Mouse (Mus musculus) erythroid progenitor cell, adult 5-6 weeks (primary cell): Measurements from ENCODE around the gene Gcdh. TPM values are rescaled to one million over a fixed set of nuclear protein-coding genes. Genes with fewer than 3 reads are reported as not detected.

Source experiments
- ATAC-seq: replicated peaks from 2 replicates; pipeline ENCODE4 v1.8.0; 2016; ENCODE audit warnings: moderate number of reproducible peaks, mild to moderate bottlenecking, moderate TSS enrichment, inconsistent platforms; ENCODE audit not compliant: poor library complexity, low FRiP score, severe bottlenecking
- total RNA-seq, 2 experiments: library from RNA; stranded (forward) in 1 of 2; stranded (reverse) in 1 of 2; fragments of 150-400 nt in 1 of 2; fragments of 186-747, 209-891 nt in 1 of 2; gene quantifications; 2 replicates each; pipeline versions ENCODE4 v1.2.3 to v1.2.4; 2015 to 2017; ENCODE audit warnings: low replicate concordance in 2 of 2

The Gcdh gene
- total RNA-seq, 2 experiments from 2014 or later: 22.8 to 36.9 TPM

GRCm38 (mm10) chr8:84838513-84838912, 55.2 kb downstream of the Gcdh start:
- peak; percentile 81 for ATAC-seq

DNA sequence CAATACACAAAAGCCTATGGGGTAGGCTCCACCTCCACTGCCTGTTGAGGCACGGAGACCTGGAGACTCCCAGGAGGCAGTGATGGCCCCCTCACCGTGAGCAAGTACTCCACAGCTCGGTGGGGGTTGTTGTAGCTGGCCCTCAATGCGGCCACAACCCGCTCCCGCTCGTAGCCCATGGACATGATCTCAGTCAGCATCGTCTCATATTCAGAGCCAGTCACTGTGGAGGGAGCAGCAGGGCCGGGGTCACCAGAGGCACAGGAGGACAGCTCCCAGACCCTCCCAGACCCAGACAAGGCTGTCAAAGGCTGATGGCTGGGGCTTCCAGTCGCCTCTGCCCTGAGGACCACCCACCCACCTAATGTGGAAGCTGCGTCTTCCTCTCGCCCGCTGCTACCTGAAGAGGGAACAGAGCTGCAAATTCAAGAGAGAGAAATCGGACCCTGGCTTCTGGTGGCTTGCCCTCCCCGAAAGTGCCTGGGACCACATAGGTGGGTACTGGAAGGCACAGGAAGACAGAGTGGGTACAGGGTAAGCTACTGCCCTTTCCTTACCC, 55.7 kb downstream of the Gcdh start:
- ATAC-seq: no peak

GRCm38 (mm10) chr8:84837149-84837911, 56.4 kb downstream of the Gcdh start:
- ATAC-seq: no peak

Other genes with a start within 250 kb of the Gcdh start
Only the 30 nearest of the 32 such genes appear.
- gene Trmt1, start 207.6 kb downstream of the Gcdh start, total RNA-seq (2015; ENCODE audit: low replicate concordance): 7.9 and 13.4 TPM in 2 replicates
- gene Trmt1, start 207.6 kb downstream of the Gcdh start, total RNA-seq (2017; ENCODE audit: low replicate concordance): 18.4 and 23.1 TPM in 2 replicates
- 24.3 and 25.6 TPM in 2 replicates for gene Nacc1, start 206.1 kb downstream of the Gcdh start, total RNA-seq (2015; ENCODE audit: low replicate concordance)
- gene Nacc1, start 206.1 kb downstream of the Gcdh start, total RNA-seq (2017; ENCODE audit: low replicate concordance): 11.8 and 16.9 TPM in 2 replicates
- 98.7 and 109 TPM in 2 replicates for gene Lyl1, start 192.5 kb downstream of the Gcdh start, total RNA-seq (2015; ENCODE audit: low replicate concordance)
- gene Lyl1, start 192.5 kb downstream of the Gcdh start, total RNA-seq (2017; ENCODE audit: low replicate concordance): 54.7 and 70.5 TPM in 2 replicates
- 12.2 and 21.6 TPM in 2 replicates for gene G430095P16Rik, start 170.9 kb downstream of the Gcdh start, total RNA-seq (2015; ENCODE audit: low replicate concordance)
- gene G430095P16Rik, start 170.9 kb downstream of the Gcdh start, total RNA-seq (2017; ENCODE audit: low replicate concordance): 1.1 and 13.2 TPM in 2 replicates
- gene Nfix, start 93.6 kb downstream of the Gcdh start, total RNA-seq (2015; ENCODE audit: low replicate concordance): 53.7 and 76.0 TPM in 2 replicates
- gene Nfix, start 93.6 kb downstream of the Gcdh start, total RNA-seq (2017; ENCODE audit: low replicate concordance): 33.6 and 36.8 TPM in 2 replicates
- gene Dand5, start 71.1 kb downstream of the Gcdh start, total RNA-seq (2015; ENCODE audit: low replicate concordance): 2.5 and 3.8 TPM in 2 replicates
- gene Dand5, start 71.1 kb downstream of the Gcdh start, total RNA-seq (2017; ENCODE audit: low replicate concordance): 5.4 and 6.7 TPM in 2 replicates
- 6.7 and 7.6 TPM in 2 replicates for gene Gadd45gip1, start 62.4 kb downstream of the Gcdh start, total RNA-seq (2015; ENCODE audit: low replicate concordance)
- gene Gadd45gip1, start 62.4 kb downstream of the Gcdh start, total RNA-seq (2017; ENCODE audit: low replicate concordance): 11.3 and 16.4 TPM in 2 replicates
- gene Rad23a, start 53.3 kb downstream of the Gcdh start, total RNA-seq (2015; ENCODE audit: low replicate concordance): 273 and 355 TPM in 2 replicates
- gene Rad23a, start 53.3 kb downstream of the Gcdh start, total RNA-seq (2017; ENCODE audit: low replicate concordance): 296 and 306 TPM in 2 replicates
- gene Calr, start 47.0 kb downstream of the Gcdh start, total RNA-seq (2015; ENCODE audit: low replicate concordance): 261 and 337 TPM in 2 replicates
- gene Calr, start 47.0 kb downstream of the Gcdh start, total RNA-seq (2017; ENCODE audit: low replicate concordance): 660 and 677 TPM in 2 replicates
- gene Farsa, start 36.9 kb downstream of the Gcdh start, total RNA-seq (2015; ENCODE audit: low replicate concordance): 11.2 and 19.7 TPM in 2 replicates
- 29.4 and 35.6 TPM in 2 replicates for gene Farsa, start 36.9 kb downstream of the Gcdh start, total RNA-seq (2017; ENCODE audit: low replicate concordance)
- 65.2 and 133 TPM in 2 replicates for gene Syce2, start 21.8 kb downstream of the Gcdh start, total RNA-seq (2015; ENCODE audit: low replicate concordance)
- 9.2 and 29.9 TPM in 2 replicates for gene Syce2, start 21.8 kb downstream of the Gcdh start, total RNA-seq (2017; ENCODE audit: low replicate concordance)
- gene Klf1, start 8.0 kb upstream of the Gcdh start, total RNA-seq (2015; ENCODE audit: low replicate concordance): 262 and 325 TPM in 2 replicates
- gene Klf1, start 8.0 kb upstream of the Gcdh start, total RNA-seq (2017; ENCODE audit: low replicate concordance): 240 and 399 TPM in 2 replicates
- 32.7 and 33.2 TPM in 2 replicates for gene Dnase2a, start 14.6 kb upstream of the Gcdh start, total RNA-seq (2015; ENCODE audit: low replicate concordance)
- 74.6 and 78.4 TPM in 2 replicates for gene Dnase2a, start 14.6 kb upstream of the Gcdh start, total RNA-seq (2017; ENCODE audit: low replicate concordance)
- not detected in 2 replicates for gene Mast1, start 43.4 kb upstream of the Gcdh start, total RNA-seq (2015; ENCODE audit: low replicate concordance)
- not detected in 2 replicates for gene Mast1, start 43.4 kb upstream of the Gcdh start, total RNA-seq (2017; ENCODE audit: low replicate concordance)
- not detected in 2 replicates for gene Rtbdn, start 53.1 kb upstream of the Gcdh start, total RNA-seq (2015; ENCODE audit: low replicate concordance)
- not detected in 2 replicates for gene Rtbdn, start 53.1 kb upstream of the Gcdh start, total RNA-seq (2017; ENCODE audit: low replicate concordance)
- not detected in 2 replicates for gene Gm49661, start 75.5 kb upstream of the Gcdh start, total RNA-seq (2015; ENCODE audit: low replicate concordance)
- gene Gm49661, start 75.5 kb upstream of the Gcdh start, total RNA-seq (2017; ENCODE audit: low replicate concordance): not detected in 2 replicates
- 2,168 and 2,598 TPM in 2 replicates for gene Prdx2, start 75.7 kb upstream of the Gcdh start, total RNA-seq (2015; ENCODE audit: low replicate concordance)
- gene Prdx2, start 75.7 kb upstream of the Gcdh start, total RNA-seq (2017; ENCODE audit: low replicate concordance): 2,812 and 2,913 TPM in 2 replicates
- 82.6 and 141 TPM in 2 replicates for gene Rnaseh2a, start 75.8 kb upstream of the Gcdh start, total RNA-seq (2015; ENCODE audit: low replicate concordance)
- 63.3 and 93.8 TPM in 2 replicates for gene Rnaseh2a, start 75.8 kb upstream of the Gcdh start, total RNA-seq (2017; ENCODE audit: low replicate concordance)
- gene Junb, start 84.8 kb upstream of the Gcdh start, total RNA-seq (2015; ENCODE audit: low replicate concordance): 8.0 and 12.3 TPM in 2 replicates
- 10.4 and 15.1 TPM in 2 replicates for gene Junb, start 84.8 kb upstream of the Gcdh start, total RNA-seq (2017; ENCODE audit: low replicate concordance)
- 0.42 and 0.72 TPM in 2 replicates for gene Hook2, start 96.7 kb upstream of the Gcdh start, total RNA-seq (2015; ENCODE audit: low replicate concordance)
- gene Hook2, start 96.7 kb upstream of the Gcdh start, total RNA-seq (2017; ENCODE audit: low replicate concordance): 2.6 and 4.6 TPM in 2 replicates
- gene Best2, start 120.6 kb upstream of the Gcdh start, total RNA-seq (2015; ENCODE audit: low replicate concordance): not detected in 2 replicates
- gene Best2, start 120.6 kb upstream of the Gcdh start, total RNA-seq (2017; ENCODE audit: low replicate concordance): not detected in 2 replicates
- 42.8 and 69.2 TPM in 2 replicates for gene Asna1, start 131.4 kb upstream of the Gcdh start, total RNA-seq (2015; ENCODE audit: low replicate concordance)
- gene Asna1, start 131.4 kb upstream of the Gcdh start, total RNA-seq (2017; ENCODE audit: low replicate concordance): 19.0 and 29.3 TPM in 2 replicates
- 143 and 183 TPM in 2 replicates for gene Trir, start 132.9 kb upstream of the Gcdh start, total RNA-seq (2015; ENCODE audit: low replicate concordance)
- gene Trir, start 132.9 kb upstream of the Gcdh start, total RNA-seq (2017; ENCODE audit: low replicate concordance): 140 and 476 TPM in 2 replicates
- 24.9 and 35.6 TPM in 2 replicates for gene Tnpo2, start 143.0 kb upstream of the Gcdh start, total RNA-seq (2015; ENCODE audit: low replicate concordance)
- 31.8 and 40.2 TPM in 2 replicates for gene Tnpo2, start 143.0 kb upstream of the Gcdh start, total RNA-seq (2017; ENCODE audit: low replicate concordance)
- 4.3 and 10.5 TPM in 2 replicates for gene Fbxw9, start 166.1 kb upstream of the Gcdh start, total RNA-seq (2015; ENCODE audit: low replicate concordance)
- gene Fbxw9, start 166.1 kb upstream of the Gcdh start, total RNA-seq (2017; ENCODE audit: low replicate concordance): 1.4 and 2.8 TPM in 2 replicates
- not detected in 2 replicates for gene Gm5741, start 174.1 kb upstream of the Gcdh start, total RNA-seq (2015; ENCODE audit: low replicate concordance)
- not detected in 2 replicates for gene Gm5741, start 174.1 kb upstream of the Gcdh start, total RNA-seq (2017; ENCODE audit: low replicate concordance)
- gene Dhps, start 177.8 kb upstream of the Gcdh start, total RNA-seq (2015; ENCODE audit: low replicate concordance): 13.4 and 15.9 TPM in 2 replicates
- gene Dhps, start 177.8 kb upstream of the Gcdh start, total RNA-seq (2017; ENCODE audit: low replicate concordance): 3.5 and 4.7 TPM in 2 replicates
- gene Wdr83os, start 186.8 kb upstream of the Gcdh start, total RNA-seq (2015; ENCODE audit: low replicate concordance): 37.7 and 66.3 TPM in 2 replicates
- gene Wdr83os, start 186.8 kb upstream of the Gcdh start, total RNA-seq (2017; ENCODE audit: low replicate concordance): 7.3 and 23.1 TPM in 2 replicates
- 30.6 and 35.6 TPM in 2 replicates for gene Wdr83, start 187.4 kb upstream of the Gcdh start, total RNA-seq (2015; ENCODE audit: low replicate concordance)
- 15.8 and 17.6 TPM in 2 replicates for gene Wdr83, start 187.4 kb upstream of the Gcdh start, total RNA-seq (2017; ENCODE audit: low replicate concordance)
- 19.8 and 34.4 TPM in 2 replicates for gene Man2b1, start 189.3 kb upstream of the Gcdh start, total RNA-seq (2015; ENCODE audit: low replicate concordance)
- gene Man2b1, start 189.3 kb upstream of the Gcdh start, total RNA-seq (2017; ENCODE audit: low replicate concordance): 7.0 and 13.2 TPM in 2 replicates